In genomic region chr13:89766551-89766950, GRCm38 (mm10) we compare ENCODE assay signal across 17 mouse cellular contexts.
"Had no signal": no experiment of that assay in that cellular context is flagged by ENCODE, and none has a peak within 500 bp of the region (broad histone marks: within the 10 kb centered on the region; RNA-seq: fewer than 3 reads in every experiment).

No protein-coding gene starts in this region.

- H3K4me2 ChIP-seq: lung, embryonic 15.5 days; midbrain, embryonic 11.5 days; midbrain, embryonic 13.5 days; midbrain, embryonic 15.5 days; neural tube, embryonic 12.5 days had no signal

- H3K9me3 ChIP-seq: lung, embryonic 15.5 days; megakaryocyte, embryonic 14.5 days; midbrain, embryonic 13.5 days; midbrain, embryonic 15.5 days; neural tube, embryonic 12.5 days had no signal

- H3K4me1 ChIP-seq: lung, embryonic 15.5 days; megakaryocyte, embryonic 14.5 days; midbrain, embryonic 13.5 days; midbrain, embryonic 15.5 days; neural tube, embryonic 12.5 days had no signal

- H3K36me3 ChIP-seq: lung, embryonic 15.5 days; midbrain, embryonic 13.5 days; midbrain, embryonic 15.5 days; neural tube, embryonic 12.5 days had no signal

- H3K9ac ChIP-seq: liver, postnatal 0 days; lung, embryonic 15.5 days; midbrain, embryonic 13.5 days; midbrain, embryonic 15.5 days; neural tube, embryonic 12.5 days had no signal

- H3K4me3 ChIP-seq: lung, embryonic 15.5 days; megakaryocyte, embryonic 14.5 days; midbrain, embryonic 13.5 days; midbrain, embryonic 15.5 days; neural tube, embryonic 12.5 days had no signal

- DNase-seq: liver, postnatal 0 days; lung, adult 2 months; lung, postnatal 14 days; right cerebral cortex, postnatal 14 days; right cerebral cortex, postnatal 4 days; spleen, adult 18-20 months; thymus, adult 18-20 months; thymus, postnatal 14 days; thymus, postnatal 36 days had no signal

- H3K27me3 ChIP-seq: lung, embryonic 15.5 days; megakaryocyte, embryonic 14.5 days; midbrain, embryonic 13.5 days; midbrain, embryonic 15.5 days; neural tube, embryonic 12.5 days had no signal

- H3K27ac ChIP-seq: lung, embryonic 15.5 days; macrophage; midbrain, embryonic 13.5 days; midbrain, embryonic 15.5 days; neural tube, embryonic 12.5 days had no signal

- ATAC-seq: liver, postnatal 0 days; lung, postnatal 0 days; midbrain, embryonic 13.5 days; midbrain, embryonic 15.5 days had no signal
